Mouse (Mus musculus): ENCODE results near the gene Tet3.

- TF ChIP-seq CTCF (IDR thresholded peaks at IDR 0.05; ENCODE audit: extremely low read depth, insufficient read depth, insufficient read length, insufficient replicate concordance) (no peak), POLR2A (IDR thresholded peaks at IDR 0.05; ENCODE audit: low read depth, low read length) (no peak)
These were observed 11.9 kb downstream of the Tet3 start for GRCm38 (mm10) chr6:83447031-83447430.
